Mouse (Mus musculus): ENCODE results near the gene Frem3.

DNA sequence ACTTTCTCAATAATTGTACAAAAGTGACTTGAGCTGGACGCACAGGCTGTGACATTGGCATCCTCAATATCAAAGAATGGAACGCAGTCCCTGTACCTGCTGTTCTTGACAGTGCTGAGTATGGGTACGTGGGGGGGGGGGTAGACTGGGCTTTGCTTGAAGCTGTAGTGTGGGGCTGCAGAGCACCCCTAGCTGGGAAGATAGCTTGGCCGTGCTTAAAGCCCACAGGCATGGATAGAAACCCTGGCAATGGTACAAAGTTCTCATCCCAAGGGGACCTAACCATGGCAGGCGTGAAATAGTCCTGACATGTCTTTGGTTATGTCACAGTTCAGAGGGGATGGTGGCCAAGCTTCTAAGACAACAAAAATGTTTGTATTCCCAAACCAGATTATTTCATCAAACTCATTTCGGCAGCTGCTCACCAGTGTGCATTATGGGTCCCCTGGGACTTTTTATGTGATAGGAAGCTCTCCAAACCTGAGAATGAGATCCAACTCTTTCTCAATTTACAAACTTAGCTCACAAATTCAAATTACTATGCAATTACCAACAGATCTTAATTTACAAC is 10.2 kb upstream of the Frem3 start:
- no peak for TF ChIP-seq CTCF (conservative IDR thresholded peaks at IDR 0.05; ENCODE audit: low read length)
- no peak for TF ChIP-seq NANOG (IDR thresholded peaks at IDR 0.05; ENCODE audit: borderline replicate concordance, low read length)
- TF ChIP-seq POU5F1 (IDR thresholded peaks at IDR 0.05; ENCODE audit: borderline replicate concordance, low read length) = no peak

Measured in E14TG2a.4 (cell line).